Mouse (Mus musculus) heart, postnatal 0 days (tissue): ENCODE data around the gene Sapcd1.

Experiments
- CTCF ChIP-seq: IDR thresholded peaks from 2 replicates; pipeline ENCODE4 v1.5.1; 2016; ENCODE audit warnings: antibody characterized with exemption, control low read depth, low read depth
- EP300 ChIP-seq: IDR thresholded peaks from 2 replicates; pipeline ENCODE4 v1.6.1; 2016; ENCODE audit warnings: antibody characterized with exemption, low read depth

- TF ChIP-seq CTCF (no peak), EP300 (no peak)
Observed at GRCm38 (mm10) chr17:35013221-35013620, 14.6 kb downstream of the Sapcd1 start.
